Mouse (Mus musculus) CD4-positive, CD25-positive, alpha-beta regulatory T cell, adult 2 months (primary cell): ENCODE measurements around the gene Crebl2.

Source experiments
- DNase-seq: peaks from one replicate; pipeline ENCODE4 v3.0.0-alpha.2; 2012; ENCODE audit warnings: low read depth, low spot score

Gene Crebl2

DNA sequence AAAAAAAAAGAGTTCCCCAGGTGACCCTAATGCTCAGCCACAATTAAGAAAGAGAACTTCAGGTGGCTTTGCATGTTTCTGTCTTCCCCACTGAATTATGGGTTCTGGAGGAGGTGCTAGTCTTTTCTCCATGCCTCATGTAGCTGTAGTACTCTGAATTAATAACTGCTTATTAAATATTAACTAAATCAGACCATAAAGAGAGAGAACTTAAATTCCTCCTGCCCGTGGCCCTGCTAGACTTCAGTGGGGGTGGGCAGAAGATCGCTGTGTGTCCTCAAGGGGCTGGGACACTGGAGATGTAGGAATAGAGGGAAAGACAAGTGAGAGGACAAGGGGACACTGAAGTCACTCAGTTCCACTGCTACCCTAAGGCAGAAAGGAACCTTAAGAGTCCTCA, 42.3 kb downstream of the Crebl2 start:
- no peak for DNase-seq

DNA sequence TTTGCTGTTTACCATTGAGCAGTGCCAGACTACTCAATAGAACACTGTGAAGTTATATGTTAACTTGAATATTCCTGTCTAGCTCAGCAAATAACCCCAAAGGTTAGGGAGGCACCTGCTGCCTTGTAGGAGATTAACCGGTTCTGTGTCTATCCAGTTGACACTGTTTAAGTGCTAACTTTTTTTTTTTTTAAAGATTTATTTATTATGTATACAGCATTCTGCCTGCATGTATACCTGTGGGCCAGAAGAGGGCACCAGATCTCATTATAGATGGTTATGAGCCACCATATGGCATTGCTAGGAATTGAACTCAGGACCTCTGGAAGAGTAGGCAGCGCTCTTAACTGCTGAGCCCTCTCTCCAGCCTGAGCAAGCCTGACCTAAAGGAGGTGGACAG, 43.1 kb downstream of the Crebl2 start:
- peak; percentile 51 for DNase-seq

- peak; percentile 60 for DNase-seq
These were observed 46.8 kb downstream of the Crebl2 start for GRCm38 (mm10) chr6:134876795-134877194.

DNA sequence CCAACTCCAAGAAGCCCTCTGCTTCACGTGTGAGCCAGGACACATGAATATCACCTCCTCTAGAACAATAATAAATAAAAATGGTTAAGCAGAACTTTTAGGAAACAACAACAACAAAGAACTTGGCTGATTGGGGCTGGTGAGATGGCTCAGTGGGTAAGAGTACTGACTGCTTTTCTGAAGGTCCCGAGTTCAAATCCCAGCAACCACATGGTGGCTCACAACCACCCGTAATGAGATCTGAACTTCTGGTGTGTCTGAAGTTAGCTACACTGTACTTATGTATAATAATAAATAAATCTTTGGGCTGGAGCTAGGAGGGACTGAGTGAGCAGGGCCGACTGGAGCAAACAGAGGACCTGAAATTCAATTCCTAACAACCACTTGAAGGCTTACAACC, 47.3 kb downstream of the Crebl2 start:
- no peak for DNase-seq

DNA sequence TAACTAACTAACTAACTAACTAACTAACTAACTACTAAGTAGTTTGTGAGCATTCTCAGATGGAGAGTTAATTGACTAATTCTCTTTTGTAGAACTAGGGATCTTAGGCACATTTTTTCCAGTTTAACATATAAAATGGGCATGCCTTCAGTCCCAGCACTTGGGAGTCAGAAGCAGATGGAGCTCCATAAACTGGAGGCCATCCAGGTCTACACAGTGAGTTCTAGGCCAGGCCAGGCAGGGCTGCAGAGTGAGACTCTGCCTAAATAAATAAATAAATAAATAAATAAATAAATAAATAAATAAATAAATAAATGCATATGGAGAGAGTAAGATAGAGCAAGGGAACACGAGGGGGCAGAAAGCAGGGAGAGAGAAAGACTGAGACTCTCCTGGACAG, 47.9 kb downstream of the Crebl2 start:
- no peak for DNase-seq

- DNase-seq, result no peak
These were observed 49.6 kb downstream of the Crebl2 start for GRCm38 (mm10) chr6:134879556-134879955.

- DNase-seq, result no peak
These were observed 50.1 kb downstream of the Crebl2 start for GRCm38 (mm10) chr6:134880046-134880445.

- DNase-seq, result peak; percentile 41
These were observed 53.7 kb downstream of the Crebl2 start for GRCm38 (mm10) chr6:134883661-134884060.

GRCm38 (mm10) chr6:134885515-134885914, 55.6 kb downstream of the Crebl2 start:
- DNase-seq, result no peak

DNA sequence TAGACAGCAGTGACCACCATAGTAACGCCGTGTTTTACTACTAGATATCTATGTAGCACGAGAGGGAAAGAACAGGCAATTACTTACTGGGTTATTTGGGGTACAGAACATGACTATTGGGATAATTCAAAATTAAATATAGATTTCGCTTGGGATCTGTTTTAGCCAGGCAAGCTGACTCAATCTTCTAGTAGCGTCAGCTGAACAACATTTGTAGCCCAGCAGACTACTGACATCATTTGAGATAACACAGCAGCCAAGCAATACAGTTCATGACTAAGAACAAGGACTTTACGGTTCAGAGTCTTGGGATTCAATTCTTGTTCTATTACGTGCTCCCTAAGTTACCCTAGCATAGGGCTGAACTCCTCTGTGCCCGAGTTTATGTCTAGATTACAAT, 56.5 kb downstream of the Crebl2 start:
- no peak for DNase-seq

DNA sequence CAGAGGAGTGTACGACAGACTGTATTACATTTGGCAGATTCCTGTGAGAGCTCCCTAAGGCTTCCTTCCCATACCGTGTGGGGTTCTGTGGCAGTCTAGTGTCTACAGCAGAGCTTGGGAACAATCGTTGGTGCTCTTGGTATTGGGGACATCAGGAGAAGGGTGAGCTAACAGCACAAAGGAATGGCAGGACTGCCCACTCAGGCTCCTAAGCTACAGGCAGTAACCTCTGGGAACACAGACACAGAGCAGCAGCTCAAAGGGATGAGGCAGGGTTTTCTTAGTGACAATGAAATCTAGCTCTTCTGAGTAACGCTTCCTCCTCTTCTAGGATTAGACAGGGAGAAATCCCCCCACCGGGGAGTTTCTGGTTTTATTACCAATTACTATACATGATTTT, 57.1 kb downstream of the Crebl2 start:
- DNase-seq, result no peak

DNA sequence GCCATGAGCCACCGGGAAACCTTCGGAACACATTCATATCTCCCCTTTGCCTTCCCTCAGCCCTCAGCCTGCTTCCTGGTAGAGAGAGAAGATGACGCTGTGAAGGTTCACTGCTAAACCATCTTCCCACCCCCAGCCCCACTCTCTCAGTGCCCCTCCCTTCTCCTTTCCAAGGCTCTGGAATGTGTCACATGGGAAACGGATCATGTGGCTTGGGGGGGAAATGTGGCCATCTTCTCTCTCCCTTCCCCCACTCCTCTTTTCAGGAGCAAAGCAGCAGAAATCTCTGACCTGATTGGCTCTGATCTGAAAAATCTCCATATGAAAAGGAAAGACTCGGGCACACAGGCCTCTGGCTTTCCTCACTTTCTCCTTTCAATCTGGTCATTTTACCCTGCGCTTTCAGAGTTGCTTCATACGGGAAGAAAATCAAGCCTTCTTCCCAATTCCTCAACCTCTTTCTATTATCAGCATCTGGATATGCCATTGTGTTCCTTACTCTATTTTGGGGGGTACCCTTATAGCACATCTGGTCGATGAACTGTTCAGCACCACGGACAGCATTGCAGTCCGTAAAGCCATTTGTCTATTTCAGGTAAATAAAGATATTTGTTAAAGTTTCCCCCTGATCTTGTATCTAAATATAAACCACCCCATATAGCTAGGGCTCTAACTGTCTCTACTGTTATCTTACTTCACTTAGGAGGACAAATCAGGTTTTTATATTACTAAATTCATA, 57.9 kb downstream of the Crebl2 start:
- no peak for DNase-seq

GRCm38 (mm10) chr6:134888563-134889017, 58.6 kb downstream of the Crebl2 start:
- DNase-seq, result no peak

GRCm38 (mm10) chr6:134889763-134890162, 59.8 kb downstream of the Crebl2 start:
- DNase-seq, result no peak

DNA sequence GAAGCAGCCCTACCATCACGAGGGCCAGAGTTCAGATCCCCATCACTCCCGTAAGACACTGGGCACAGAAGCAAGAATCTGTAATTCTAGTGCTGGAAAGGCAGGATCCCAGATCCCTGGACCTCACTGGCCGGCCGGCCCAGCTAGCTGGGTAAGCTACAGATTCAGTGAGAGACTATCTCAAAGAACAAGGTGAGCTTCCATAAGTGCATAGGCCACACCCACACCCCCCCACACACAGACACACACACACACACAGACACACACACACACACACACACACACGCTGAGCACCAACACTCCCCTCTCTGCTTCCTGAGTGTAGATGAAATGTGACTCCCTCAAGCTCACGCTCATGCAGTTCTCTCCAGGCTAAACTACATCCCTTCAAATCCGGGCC, 60.5 kb downstream of the Crebl2 start:
- DNase-seq, result no peak

- no peak for DNase-seq
These were observed 66.8 kb downstream of the Crebl2 start for GRCm38 (mm10) chr6:134896570-134897436.

DNA sequence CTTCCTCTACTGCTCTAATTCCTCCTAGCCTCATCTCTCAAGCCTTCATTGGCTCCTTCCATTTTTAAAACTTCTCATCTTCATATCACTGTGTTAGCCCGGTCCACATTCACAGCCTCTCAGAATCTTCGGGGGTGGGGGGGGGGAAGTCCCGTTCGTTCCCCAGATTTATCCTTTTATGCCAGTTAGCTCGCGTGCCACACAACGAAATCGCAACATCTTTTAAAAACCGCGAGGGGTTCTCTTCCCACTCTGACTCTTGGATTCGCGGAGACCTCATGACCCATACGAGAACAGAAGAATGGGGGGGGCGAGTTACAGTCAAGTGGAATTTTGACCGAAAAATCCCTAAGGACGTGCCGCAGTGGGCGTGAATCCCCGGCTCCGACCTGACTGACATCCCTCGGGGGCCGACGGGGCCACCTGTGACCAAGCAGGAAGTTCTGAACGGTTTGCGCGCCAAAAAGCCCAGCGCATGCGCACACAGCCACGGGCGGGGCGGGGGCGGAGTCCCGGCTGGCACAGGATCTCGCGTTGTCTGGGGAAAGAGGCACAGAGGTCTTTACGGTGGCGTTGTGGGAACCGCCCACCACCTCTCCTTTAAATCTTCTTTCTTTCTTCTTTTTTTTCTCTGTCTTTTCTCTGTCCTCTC, 67.6 kb downstream of the Crebl2 start:
- peak; percentile 98 for DNase-seq

- DNase-seq, result peak; percentile 90
These were observed 68.4 kb downstream of the Crebl2 start, which contains the start of gene Gpr19 for GRCm38 (mm10) chr6:134898095-134898965. TSS of gene Gpr19 (minus strand) at chr6:134898578.

DNA sequence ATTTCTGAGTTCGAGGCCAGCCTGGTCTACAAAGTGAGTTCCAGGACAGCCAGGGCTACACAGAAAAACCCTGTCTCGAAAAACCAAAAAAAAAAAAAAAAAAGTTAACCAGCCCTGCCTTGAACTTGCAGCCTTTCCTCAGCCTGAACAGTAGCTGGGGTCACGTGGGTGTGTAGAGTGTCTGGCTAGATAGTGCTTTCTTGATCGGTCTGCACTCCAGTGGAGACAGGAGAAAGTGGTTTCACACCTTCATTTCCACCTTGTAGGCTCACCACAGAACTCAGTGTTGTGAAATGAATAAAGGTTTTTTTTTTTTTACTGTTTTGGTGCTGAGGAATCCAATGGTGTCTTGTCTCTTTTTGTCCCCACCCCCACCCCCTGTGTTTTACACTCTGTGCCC, 73.4 kb downstream of the Crebl2 start:
- peak; percentile 45 for DNase-seq

DNA sequence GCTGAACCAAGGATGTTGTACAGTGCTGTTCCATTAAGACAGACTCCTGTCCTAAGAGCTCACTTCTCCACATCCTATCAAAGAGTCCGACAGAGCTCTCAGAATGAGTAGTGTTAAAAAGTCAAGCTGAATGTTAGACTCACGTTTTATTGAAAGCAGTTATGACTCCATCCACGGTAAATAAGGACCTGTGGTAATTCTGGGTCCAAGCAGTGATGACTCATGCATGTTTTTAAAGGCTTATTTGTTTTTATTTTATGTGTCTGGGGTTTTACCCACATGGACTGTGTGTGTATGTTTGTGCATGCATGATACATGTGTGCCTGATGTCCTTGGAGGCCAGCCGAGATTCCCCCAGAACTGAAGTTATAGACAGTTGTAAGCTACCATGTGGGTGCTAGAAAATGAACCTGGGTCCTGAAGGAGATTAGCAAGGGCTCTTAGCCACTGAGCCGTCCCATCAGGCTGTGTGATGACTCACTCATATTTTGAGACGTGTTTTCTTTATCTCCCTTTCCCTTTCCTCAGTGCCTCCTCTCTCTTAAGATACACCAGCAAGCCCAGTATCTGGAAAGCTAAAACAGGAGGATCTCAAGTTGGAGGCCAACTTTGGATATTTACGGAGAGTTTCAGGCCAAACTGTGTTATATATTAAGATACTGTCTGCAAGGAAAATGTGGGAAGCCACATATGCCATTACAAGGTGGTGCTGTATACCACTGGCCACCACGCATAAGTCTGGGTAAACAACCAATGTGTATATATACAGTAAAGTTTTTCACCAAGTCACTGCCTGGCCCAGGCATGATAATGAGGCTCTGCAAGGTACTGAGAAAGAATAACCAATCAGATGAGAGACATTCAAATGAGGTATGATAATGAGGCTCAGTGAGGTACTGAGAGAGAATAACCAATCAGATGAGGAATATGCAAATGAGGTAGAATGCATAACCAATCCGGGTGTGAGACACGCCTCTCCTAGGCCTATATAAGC, 74.2 kb downstream of the Crebl2 start:
- no peak for DNase-seq
